Mouse (Mus musculus) lung, postnatal 0 days (tissue): ENCODE measurements at regions not wholly inside any gene's neighbourhood (a gene's known extent, or its start where the extent isn't known, plus 50 kb on each side); places are given as distances from the start of the nearest gene placed in this dataset.

Experiments used
- CTCF ChIP-seq: IDR thresholded peaks from 2 replicates; pipeline ENCODE4 v1.5.1; 2016; ENCODE audit warnings: antibody characterized with exemption, mild to moderate bottlenecking
- EP300 ChIP-seq: IDR thresholded peaks from 2 replicates; pipeline ENCODE4 v1.6.1; 2016; ENCODE audit warnings: antibody characterized with exemption, mild to moderate bottlenecking, control low read depth

GRCm38 (mm10) chr6:97699054-97699751, 81.9 kb upstream of the Frmd4b start:
- TF ChIP-seq CTCF (no peak), EP300 (no peak)
